Mouse (Mus musculus): ENCODE measurements at regions not wholly inside any gene's neighbourhood (a gene's known extent, or its start where the extent isn't known, plus 50 kb on each side); places are given as distances from the start of the nearest gene placed in this dataset.

- TF ChIP-seq CTCF (IDR thresholded peaks at IDR 0.05): no peak
- no peak for TF ChIP-seq POLR2A (IDR thresholded peaks at IDR 0.05; ENCODE audit: insufficient read depth, low read depth, low read length)
- no peak for TF ChIP-seq EP300 (IDR thresholded peaks at IDR 0.05; ENCODE audit: insufficient read depth, low read depth, low read length)
These were observed 331.8 kb upstream of the Meis1 start for GRCm38 (mm10) chr11:19350331-19351242.
